Mouse (Mus musculus) lung, embryonic 16.5 days (tissue): ENCODE measurements around the gene Rilpl1. TPM values are rescaled to one million over a fixed set of nuclear protein-coding genes. Genes with fewer than 3 reads are reported as not detected.
A peak's percentile ranks its signal among the peaks of the same experiment; 100 is the strongest.
"Not testable (repeated sequence)": the region's sequence is repeated elsewhere in the genome, so short reads cannot be mapped to it uniquely, and the experiment has no call there.

Source experiments
- ATAC-seq: fragments of 200-750 bp; cut with Nextera tagmentation; 2 replicates; pipeline ENCODE4 v1.8.0; 2017; ENCODE audit warnings: low read depth, mild to moderate bottlenecking, moderate library complexity
- H3K27ac ChIP-seq: fragments of 300-500 bp; sonication (generic); 2 replicates; pipeline ENCODE4 v1.5.1; 2014; ENCODE audit warnings: mild to moderate bottlenecking, control low read depth, low read length
- H3K27me3 ChIP-seq: fragments of 300-500 bp; sonication (generic); 2 replicates; pipeline ENCODE4 v1.6.1; 2014; ENCODE audit warnings: low read depth, low read length, mixed read lengths; ENCODE audit not compliant: control insufficient read depth, insufficient read depth
- H3K36me3 ChIP-seq: fragments of 300-500 bp; sonication (generic); 2 replicates; pipeline ENCODE4 v1.6.1; 2014; ENCODE audit warnings: low read length; ENCODE audit not compliant: control insufficient read depth, insufficient read depth
- H3K4me1 ChIP-seq: fragments of 300-500 bp; sonication (generic); replicated peaks from 2 replicates; pipeline ENCODE4 v1.6.1; 2014; ENCODE audit warnings: low read length, mixed read lengths; ENCODE audit not compliant: control insufficient read depth, insufficient read depth
- H3K4me2 ChIP-seq: fragments of 300-500 bp; sonication (generic); 2 replicates; pipeline ENCODE4 v1.6.1; 2014; ENCODE audit warnings: low read depth, low read length, control low read depth
- H3K4me3 ChIP-seq: fragments of 300-500 bp; sonication (generic); 2 replicates; pipeline ENCODE4 v1.5.1; 2014; ENCODE audit warnings: mild to moderate bottlenecking, low read length, control low read depth
- H3K9ac ChIP-seq: fragments of 300-500 bp; sonication (generic); 2 replicates; pipeline ENCODE4 v1.6.1; 2014; ENCODE audit warnings: low read length, control low read depth
- H3K9me3 ChIP-seq: fragments of 300-500 bp; sonication (generic); 2 replicates; pipeline ENCODE4 v1.6.1; 2016; ENCODE audit warnings: low read length; ENCODE audit not compliant: control insufficient read depth
- WGBS: fragments of 180-500 bp; shearing (Covaris S2); extraction: QIAGEN DNeasy Blood & Tissue Kit; methylation state at CpG from one replicate; pipeline ENCODE4 v1.1.7; 2014; 5-methylcytosine and 5-hydroxymethylcytosine counted together
- polyA plus RNA-seq: library from polyadenylated mRNA; unstranded; fragments of >200 nt; fragmentation: Nextera tagmentation; extraction: Ambion mirVana; gene quantifications from 2 replicates; pipeline ENCODE4 v1.2.1, GENCODE M21; 2015

Rilpl1 gene
- polyA plus RNA-seq, 1 experiment from 2014 or later: 17.1 TPM

DNA sequence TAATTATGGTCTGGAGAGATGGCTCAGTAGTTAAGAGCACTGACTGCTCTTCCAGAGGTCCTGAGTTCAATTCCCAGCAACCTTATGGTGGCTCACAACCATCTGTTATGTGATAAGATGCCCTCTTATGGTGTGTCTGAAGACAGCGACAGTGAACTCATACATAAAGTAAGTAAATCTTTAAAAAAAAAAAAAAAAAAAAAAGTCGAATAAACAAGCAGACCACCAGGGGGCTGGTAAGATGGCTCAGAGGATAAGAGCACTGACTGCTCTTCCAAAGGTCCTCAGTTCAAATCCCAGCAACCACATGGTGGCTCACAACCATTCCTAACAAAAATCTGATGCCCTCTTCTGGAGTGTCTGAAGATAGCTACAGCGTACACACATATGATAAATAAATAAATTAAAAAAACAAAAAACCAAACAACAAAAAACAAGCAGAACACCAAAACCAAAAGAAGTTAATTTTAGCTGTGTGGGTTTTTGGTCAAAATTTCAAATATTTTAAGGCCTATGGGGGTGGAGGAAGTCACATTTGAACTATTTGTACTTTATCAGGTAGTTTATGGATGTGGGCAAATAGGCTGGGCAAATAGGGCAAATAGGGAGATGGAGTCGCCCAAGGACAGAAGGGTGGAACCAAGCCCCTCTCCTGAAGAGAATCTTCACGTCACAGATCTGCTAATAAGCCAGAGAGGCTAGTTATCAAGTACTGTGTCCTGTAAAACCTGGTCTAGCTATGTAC lies 20.3 kb upstream of the Rilpl1 start:
- Histone ChIP-seq H3K9ac (peak overlapping the region; percentile 85), H3K36me3 (peaks cover 32% of the 10 kb centered on the region), H3K4me3 (peak overlapping the region; percentile 97), H3K4me2 (peak overlapping the region; percentile 74), H3K4me1 (peaks cover 11% of the 10 kb centered on the region), H3K27ac (peak overlapping the region; percentile 87)
- 23% methylated on average over 5 of the region's 5 CpGs for WGBS
- not testable (repeated sequence) for H3K9me3 ChIP-seq, H3K27me3 ChIP-seq, ATAC-seq

DNA sequence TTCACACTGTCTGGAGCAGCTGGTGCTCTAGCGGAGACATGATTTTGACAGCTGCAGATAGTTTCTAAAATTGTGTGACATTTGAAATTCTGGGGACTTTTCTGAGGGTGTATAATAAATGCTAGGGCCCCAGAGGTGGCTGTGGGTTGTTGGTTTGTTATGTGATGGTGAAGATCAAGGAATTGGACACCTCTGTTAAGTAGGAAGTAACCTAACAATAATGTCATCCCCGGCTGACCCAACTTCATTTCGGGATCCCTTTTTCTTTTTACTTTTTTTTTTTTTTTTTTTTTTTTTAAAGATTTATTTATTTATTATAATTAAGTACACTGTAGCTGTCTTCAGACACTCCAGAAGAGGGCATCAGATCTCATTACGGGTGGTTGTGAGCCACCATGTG lies 19.5 kb upstream of the Rilpl1 start:
- Histone ChIP-seq H3K4me1 (peaks cover 11% of the 10 kb centered on the region), H3K36me3 (peaks cover 34% of the 10 kb centered on the region)
- not testable (repeated sequence) for H3K27me3 ChIP-seq, ATAC-seq, H3K9me3 ChIP-seq, H3K4me3 ChIP-seq, H3K27ac ChIP-seq, H3K4me2 ChIP-seq, H3K9ac ChIP-seq
- 63% methylated on average over 4 of the region's 4 CpGs for WGBS

DNA sequence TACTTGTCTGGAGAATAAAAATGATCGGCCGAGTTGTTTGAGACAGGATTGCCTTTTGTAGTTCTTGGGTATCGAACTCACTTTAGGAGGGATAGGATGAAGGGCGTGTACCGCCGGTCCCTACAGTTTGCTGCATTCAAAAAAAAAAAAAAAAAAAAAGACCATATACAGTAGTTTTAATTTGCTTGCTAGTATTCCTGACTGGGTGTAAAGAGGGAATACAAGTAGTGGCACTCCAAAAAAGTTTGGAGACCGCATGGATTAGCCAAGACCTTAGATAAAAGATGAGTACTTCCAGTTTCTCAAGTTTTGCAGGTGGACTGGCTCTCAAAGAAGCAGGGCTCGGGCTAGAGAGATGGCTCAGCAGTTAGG lies 10.4 kb upstream of the Rilpl1 start:
- Histone ChIP-seq H3K27me3 (no peaks in the 10 kb centered on the region), H3K4me1 (peaks cover 21% of the 10 kb centered on the region), H3K9ac (peak overlapping the region; percentile 93), H3K27ac (peak overlapping the region; percentile 88), H3K36me3 (peaks cover 30% of the 10 kb centered on the region), H3K4me2 (peak overlapping the region; percentile 69), H3K9me3 (no peaks in the 10 kb centered on the region), H3K4me3 (peak overlapping the region; percentile 78)
- WGBS: 5% methylated on average over 8 of the region's 8 CpGs
- ATAC-seq: no peak

DNA sequence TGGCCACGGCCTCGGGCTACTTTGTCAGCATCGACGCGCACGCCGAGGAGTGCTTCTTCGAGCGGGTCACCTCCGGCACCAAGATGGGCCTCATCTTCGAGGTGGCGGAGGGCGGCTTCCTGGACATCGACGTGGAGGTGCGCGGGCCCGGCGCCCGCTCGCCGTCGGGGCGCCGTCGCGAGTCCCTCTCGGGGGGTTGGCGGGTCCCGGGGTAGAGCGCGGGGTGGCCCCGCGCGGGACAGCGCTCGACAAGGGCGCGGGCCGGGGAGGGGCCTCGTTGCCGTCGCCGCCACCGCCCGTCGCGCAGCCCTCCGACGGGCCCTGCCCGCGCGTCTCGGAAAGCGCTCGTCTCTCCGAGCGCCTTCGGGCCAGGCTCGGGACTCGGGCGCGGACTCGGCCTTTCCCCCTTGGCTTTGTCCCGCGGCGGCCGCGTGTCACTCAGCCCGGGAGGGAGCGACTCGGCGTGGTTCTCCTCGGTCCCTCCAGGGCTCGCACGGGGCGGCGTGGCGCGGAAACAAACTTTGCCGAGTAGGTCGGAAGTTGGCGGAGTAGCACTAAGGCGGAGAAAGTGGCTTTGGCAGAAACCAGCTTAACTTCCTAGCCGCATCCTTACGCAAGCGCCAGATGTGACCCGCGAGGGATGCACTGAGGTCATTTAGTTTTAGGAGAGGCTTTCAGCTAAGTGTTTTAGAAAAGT lies 9.9 kb upstream of the Rilpl1 start:
- under 1% methylated on average over 48 of the region's 89 CpGs for WGBS
- Histone ChIP-seq H3K4me2 (peak overlapping the region; percentile 69), H3K9ac (peak overlapping the region; percentile 93), H3K4me1 (peaks cover 23% of the 10 kb centered on the region), H3K27me3 (no peaks in the 10 kb centered on the region), H3K9me3 (no peaks in the 10 kb centered on the region), H3K36me3 (peaks cover 24% of the 10 kb centered on the region), H3K27ac (peak overlapping the region; percentile 88), H3K4me3 (peak overlapping the region; percentile 78)
- peak; percentile 71 for ATAC-seq

DNA sequence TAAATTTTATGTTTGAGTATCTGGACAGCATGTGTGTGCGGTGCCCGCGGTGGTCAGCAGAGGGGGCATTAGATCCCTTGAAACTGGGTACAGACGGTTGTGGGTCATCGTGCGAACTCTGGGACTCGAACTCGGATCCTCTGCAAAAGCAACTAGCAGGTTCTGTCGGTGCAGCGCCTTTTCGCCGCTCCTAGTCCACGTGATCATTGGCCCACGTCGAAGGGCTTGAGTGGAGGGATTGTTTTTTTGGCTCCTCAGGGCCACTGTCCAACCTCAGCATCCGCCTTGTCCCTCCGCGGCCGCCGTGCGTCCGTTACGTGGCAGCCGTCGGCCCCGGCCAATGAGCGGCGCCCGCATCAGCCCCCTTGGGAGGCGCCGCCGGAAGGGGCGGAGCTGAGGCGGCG lies 9.2 kb upstream of the Rilpl1 start, which contains the start of gene Tmed2:
TSS of gene Tmed2 (plus strand) at position 313 of the 404 bp plus-strand sequence.
- peak; percentile 97 for ATAC-seq

DNA sequence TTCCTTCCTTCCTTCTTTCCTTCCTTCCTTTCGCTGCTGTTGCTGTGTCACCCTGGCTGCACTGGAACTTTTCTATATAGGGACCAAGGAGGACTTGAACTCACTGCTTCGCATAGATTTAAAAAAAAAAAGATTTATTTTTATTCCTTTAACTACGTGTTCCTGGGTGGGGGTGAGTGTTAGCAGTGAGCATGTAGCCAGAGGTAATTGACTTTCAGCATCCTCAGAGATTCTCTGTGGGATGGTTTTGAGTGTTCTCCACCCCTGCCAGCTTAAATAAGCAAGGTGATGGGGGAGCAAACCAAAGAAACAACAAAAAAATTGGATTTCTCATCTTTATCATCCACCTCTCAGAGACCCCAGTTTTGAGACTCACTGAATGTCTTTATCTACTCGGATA lies 8.7 kb upstream of the Rilpl1 start:
- no peak overlapping the region for H3K9ac ChIP-seq
- 70% methylated on average over 4 of the region's 4 CpGs for WGBS
- H3K4me2 ChIP-seq: peak overlapping the region; percentile 55
- peak overlapping the region; percentile 78 for H3K4me3 ChIP-seq
- peaks cover 23% of the 10 kb centered on the region for H3K4me1 ChIP-seq
- peaks cover 13% of the 10 kb centered on the region for H3K36me3 ChIP-seq
- no peak for ATAC-seq
- 0 out of 2 replicates have a peak overlapping the region, but pooled peaks have one; percentile 75 for H3K27ac ChIP-seq
- H3K27me3 ChIP-seq: no peaks in the 10 kb centered on the region
- no peaks in the 10 kb centered on the region for H3K9me3 ChIP-seq

More for the DNA sequence above, 9.2 kb upstream of the Rilpl1 start, which contains the start of gene Tmed2:
- under 1% methylated on average over 35 of the region's 35 CpGs for WGBS
- Histone ChIP-seq H3K4me1 (peaks cover 23% of the 10 kb centered on the region), H3K27ac (peak within 1 kb of the TSS; percentile 88), H3K4me3 (peak within 1 kb of the TSS; percentile 78), H3K9me3 (no peaks in the 10 kb centered on the region), H3K36me3 (peaks cover 18% of the 10 kb centered on the region), H3K9ac (peak within 1 kb of the TSS; percentile 93), H3K4me2 (peak within 1 kb of the TSS; percentile 69), H3K27me3 (no peaks in the 10 kb centered on the region)

DNA sequence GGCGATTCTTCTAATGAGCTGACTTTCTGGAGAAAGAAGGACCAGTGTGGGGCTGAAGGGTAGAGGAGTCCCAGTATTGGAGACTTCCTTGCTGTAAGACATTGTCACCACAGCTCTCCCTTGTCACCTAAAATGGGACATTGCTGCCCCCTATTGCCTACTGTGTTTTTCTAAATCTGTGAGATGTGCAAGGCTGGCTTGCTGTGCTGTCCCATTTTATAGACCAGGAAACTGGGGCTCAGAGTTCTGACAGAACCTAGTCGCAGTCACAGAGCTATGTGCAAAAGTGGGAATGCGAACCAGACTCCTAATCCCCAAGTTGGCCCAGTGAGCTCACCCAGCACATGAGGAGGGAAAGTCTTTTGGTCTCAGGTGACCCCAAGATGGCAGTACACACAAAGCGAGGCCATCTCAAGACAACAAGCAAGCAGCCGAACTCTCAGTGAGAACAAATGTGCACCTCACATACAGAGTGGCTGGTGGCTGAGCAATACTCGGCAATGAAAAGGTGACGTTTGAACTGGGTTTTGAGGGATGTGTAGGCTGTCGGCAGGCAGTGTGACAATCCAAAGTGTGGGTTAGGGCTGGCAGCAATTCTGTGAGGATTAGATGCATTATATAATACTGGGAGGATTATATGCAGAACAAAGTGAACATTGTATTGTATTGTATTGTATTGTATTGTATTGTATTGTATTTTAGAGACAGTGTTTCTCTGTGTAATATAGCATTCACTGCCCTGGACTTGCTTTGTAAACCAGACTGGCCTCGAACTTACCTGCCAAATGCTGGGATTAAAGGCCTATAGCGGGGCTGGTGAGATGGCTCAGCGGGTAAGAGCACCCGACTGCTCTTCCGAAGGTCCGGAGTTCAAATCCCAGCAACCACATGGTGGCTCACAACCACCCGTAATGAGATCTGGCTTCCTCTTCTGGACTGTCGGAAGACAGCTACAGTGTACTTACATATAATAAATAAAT lies 7.9 kb upstream of the Rilpl1 start:
- Histone ChIP-seq H3K4me1 (peaks cover 23% of the 10 kb centered on the region), H3K9me3 (no peaks in the 10 kb centered on the region), H3K36me3 (peaks cover 5% of the 10 kb centered on the region), H3K4me2 (no peak overlapping the region), H3K9ac (no peak overlapping the region), H3K27ac (no peak overlapping the region), H3K27me3 (no peaks in the 10 kb centered on the region), H3K4me3 (no peak overlapping the region)
- WGBS: 74% methylated on average over 15 of the region's 16 CpGs
- no peak for ATAC-seq

DNA sequence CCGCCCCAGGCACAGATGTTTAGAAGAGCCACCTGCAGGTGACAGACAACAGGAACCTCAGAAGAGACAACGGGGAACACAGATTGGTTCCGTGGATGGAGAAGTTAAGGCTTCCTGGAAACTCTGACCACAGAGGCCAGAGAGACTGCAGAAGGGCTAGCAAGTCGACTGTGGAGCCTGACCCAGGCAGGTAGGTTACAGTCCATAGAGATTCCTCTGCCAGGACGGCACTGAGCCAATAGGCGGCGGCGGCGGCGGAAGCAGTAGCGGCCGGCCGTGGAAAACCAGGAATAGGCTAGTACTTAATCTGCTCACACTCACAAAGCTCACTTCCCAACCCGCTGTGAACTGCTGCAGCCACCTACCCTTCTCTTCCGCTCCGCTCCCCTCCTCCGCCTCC lies 5.6 kb upstream of the Rilpl1 start:
- ATAC-seq: no peak
- H3K4me2 ChIP-seq: peak overlapping the region; percentile 50
- H3K9me3 ChIP-seq: no peaks in the 10 kb centered on the region
- H3K36me3 ChIP-seq: no peaks in the 10 kb centered on the region
- 2% methylated on average over 16 of the region's 17 CpGs for WGBS
- peak overlapping the region; percentile 59 for H3K9ac ChIP-seq
- peak overlapping the region; percentile 24 for H3K4me3 ChIP-seq
- H3K4me1 ChIP-seq: peaks cover 16% of the 10 kb centered on the region
- H3K27me3 ChIP-seq: no peaks in the 10 kb centered on the region
- peak overlapping the region; percentile 78 for H3K27ac ChIP-seq
